Mouse (Mus musculus): Measurements from ENCODE around the gene Arl5b.

- TF ChIP-seq CTCF (IDR thresholded peaks at IDR 0.05; ENCODE audit: low read depth) (no peak), EP300 (IDR thresholded peaks at IDR 0.05; ENCODE audit: low read depth) (no peak)
Measured at GRCm38 (mm10) chr2:15112741-15113140, 63.5 kb downstream of the Arl5b start.

All from liver, embryonic 14.5 days (tissue).